Mouse (Mus musculus) embryo, embryonic 11 days (tissue): ENCODE data around the gene Zcchc14.

ENCODE experiments used
- DNase-seq: peaks from one replicate; pipeline ENCODE4 v3.0.0-alpha.2; 2015

The Zcchc14 gene

DNA sequence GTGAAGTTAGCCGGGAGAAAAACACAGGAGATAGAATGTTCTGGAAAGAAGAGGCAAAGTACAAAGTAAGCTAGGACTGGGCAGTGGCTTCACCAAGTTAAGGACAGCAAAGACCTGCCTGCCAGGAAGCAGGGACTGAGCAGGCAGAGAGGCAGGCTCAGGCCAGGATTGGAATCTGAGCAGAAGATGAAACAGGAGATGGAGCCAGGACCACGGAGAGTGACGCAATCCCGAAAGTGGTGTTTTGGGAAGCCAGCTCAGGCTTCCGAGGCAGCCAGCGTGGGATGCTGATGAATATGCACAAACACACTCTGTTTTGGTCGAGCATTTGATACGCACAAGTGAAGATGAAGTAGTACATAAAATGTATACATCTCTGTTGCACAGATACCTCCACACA is 69.0 kb downstream of the Zcchc14 start:
- DNase-seq: no peak

GRCm38 (mm10) chr8:121580465-121580864 is 72.2 kb downstream of the Zcchc14 start:
- DNase-seq: no peak

GRCm38 (mm10) chr8:121578676-121579451 is 73.8 kb downstream of the Zcchc14 start, which contains the start of gene Fbxo31:
Fbxo31 (minus strand) TSS chr8:121578806.
- DNase-seq: peak; percentile 97

DNA sequence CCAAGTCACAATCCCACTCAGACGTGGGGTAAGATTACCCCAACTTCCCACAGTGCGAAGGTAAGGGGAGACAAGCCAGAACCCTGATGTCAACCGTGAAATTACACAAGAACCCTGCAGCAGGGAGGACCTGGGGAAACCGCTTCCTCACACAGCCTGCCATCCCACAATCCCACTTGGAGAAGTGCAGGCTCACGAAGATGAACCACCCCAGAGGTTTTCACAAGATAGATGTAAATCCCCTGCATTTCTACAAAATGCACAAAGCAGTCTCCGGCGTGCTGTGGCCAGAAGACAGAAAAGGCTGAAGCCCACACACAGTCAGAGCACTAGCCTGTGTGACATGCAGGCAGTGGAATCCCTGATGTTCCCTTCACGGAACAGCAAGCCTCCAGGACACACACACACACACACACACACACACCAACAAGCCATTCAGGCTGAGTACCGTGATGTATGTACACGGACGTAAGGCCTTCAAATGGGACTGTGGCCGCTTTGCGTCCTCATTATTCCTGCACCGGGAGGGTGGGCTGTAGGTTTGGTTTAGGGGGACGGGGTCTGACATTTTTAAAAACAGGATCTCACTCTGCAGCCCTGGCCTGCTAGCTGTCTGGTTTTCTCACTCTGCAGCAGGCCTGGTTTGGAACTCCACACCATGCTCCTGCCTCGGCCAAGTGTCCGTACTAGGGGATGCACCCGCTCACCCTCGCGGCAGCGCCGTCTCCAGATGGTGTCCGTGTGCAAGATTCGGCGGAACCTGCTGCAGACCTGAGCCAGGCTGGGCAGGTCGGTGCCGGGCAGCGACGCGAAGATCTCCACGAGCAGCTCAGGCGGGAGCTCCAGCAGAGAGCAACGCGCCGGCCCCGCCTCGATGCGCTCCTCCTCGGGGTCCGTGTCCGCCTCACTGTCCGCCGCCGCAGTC is 74.7 kb downstream of the Zcchc14 start:
- peak; percentile 46 for DNase-seq

DNA sequence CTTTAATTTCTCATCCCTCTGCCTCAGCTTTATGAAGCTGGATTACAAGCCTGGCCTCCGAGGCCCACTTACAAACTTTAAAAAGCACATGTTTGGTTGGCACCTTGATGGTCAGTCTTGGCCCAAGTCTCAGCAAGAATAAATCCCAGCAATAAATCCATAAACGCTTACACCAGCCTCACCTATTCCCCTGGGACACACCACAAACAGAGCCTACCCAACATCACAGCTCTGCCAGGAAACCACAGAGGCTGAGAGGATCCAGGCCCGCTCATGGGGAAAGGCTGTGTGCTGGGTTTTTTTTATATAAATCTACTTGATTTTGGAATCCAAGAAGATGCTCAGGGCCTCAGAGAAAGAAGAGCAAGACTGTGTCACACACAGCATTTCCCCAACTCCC is 77.0 kb downstream of the Zcchc14 start:
- DNase-seq: no peak

- peak; percentile 13 for DNase-seq
Observed at GRCm38 (mm10) chr8:121573275-121573674, 79.4 kb downstream of the Zcchc14 start.

DNA sequence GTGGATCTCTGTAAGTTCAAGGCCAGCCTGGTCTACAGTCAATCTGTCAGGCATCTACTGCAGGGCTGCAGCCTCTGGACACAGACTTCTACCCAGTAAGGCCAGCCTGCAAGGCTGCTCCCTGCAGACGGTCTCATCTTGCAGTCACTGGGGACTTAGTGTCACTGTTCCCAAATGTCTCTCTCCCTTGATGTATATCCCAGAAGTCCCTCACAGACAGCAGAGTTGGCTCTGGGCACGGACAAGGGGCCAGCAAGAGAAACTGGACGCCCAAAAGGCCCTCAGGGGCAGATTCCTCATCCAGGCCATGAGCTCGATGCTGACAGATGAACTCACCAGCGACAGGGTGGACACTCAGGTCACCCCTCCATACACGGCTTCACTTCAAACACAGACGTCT is 80.6 kb downstream of the Zcchc14 start:
- DNase-seq: no peak

GRCm38 (mm10) chr8:121570801-121571200 is 81.9 kb downstream of the Zcchc14 start:
- no peak for DNase-seq

DNA sequence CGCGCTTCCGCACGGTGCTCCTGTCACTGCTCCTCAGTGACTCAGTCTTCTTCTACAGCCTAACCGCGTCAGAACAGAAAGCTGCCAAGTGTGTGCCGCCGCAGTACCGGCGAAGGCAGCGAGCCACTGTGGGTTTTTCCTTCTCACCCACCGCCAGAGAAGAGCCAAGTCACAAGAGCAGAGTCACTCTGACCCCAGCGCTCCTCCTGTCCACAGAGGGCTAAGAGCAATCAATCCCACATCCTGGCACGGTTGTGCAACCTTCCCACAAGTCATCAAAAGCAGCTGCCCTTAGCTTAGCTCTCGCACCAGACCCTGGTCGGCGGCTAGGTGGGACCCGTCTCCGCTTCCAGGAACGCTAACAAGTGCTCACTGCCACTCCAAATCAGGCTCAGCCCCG is 82.4 kb downstream of the Zcchc14 start:
- DNase-seq: no peak

GRCm38 (mm10) chr8:121568321-121568720 is 84.4 kb downstream of the Zcchc14 start:
- peak; percentile 30 for DNase-seq

GRCm38 (mm10) chr8:121563701-121564100 is 89.0 kb downstream of the Zcchc14 start:
- DNase-seq: no peak

GRCm38 (mm10) chr8:121562941-121563351 is 89.8 kb downstream of the Zcchc14 start:
- no peak for DNase-seq

- no peak for DNase-seq
Observed at GRCm38 (mm10) chr8:121561636-121562345, 90.9 kb downstream of the Zcchc14 start.

DNA sequence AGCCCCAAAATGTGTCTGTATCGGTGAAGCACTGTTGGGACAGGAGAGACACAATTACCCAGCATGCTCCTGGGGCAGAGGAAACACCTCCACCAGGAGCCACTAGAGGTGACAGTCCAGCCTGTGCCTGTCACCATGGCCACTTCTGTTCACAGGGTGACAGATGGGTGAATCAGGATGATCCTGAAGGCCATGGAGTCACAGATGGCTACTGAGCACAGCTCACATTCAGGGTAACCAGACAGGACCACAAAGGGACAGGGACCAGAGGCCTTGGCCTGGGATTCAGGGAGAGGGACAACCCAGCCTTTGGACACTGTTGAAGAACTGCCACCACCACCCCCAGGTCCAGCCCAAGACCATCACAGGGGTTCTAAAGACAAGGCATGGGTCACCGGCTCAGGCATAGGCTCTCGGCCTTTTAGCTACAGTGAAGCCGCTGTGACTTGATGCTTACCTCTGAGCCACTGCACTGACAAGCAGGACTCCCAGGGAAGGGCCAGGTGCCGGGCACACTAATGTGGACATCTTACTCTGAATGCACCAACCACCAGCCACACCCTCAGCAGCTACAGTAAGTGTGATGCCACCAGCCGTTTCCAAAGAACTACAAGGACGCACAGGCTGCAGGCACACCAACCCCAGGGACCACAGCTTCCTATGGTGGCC is 92.1 kb downstream of the Zcchc14 start:
- no peak for DNase-seq

GRCm38 (mm10) chr8:121559801-121560200 is 92.9 kb downstream of the Zcchc14 start:
- no peak for DNase-seq

GRCm38 (mm10) chr8:121558538-121558937 is 94.2 kb downstream of the Zcchc14 start:
- DNase-seq: no peak

DNA sequence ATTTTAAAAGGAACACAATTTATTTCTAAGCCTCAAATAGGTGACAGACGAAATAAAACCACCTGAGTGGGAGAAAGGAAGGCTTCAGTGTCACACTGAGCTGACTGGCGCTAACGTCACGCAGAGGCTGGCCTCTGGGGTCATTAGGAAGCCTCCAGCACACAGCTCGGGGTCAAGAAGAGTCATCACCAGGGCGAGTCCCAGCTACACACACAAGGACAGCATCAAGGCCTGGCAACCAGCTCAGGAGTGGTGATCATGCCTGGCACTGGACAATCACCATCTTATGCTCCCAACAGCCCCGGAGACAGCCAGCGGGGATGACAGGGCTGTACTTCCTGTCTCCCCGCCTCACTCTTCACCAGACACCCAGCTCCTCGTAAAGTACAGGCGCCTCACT is 95.0 kb downstream of the Zcchc14 start:
- DNase-seq: no peak

- DNase-seq: no peak
Observed at GRCm38 (mm10) chr8:121553831-121554475, 98.7 kb downstream of the Zcchc14 start.

GRCm38 (mm10) chr8:121552506-121552905 is 100.2 kb downstream of the Zcchc14 start:
- DNase-seq: no peak

DNA sequence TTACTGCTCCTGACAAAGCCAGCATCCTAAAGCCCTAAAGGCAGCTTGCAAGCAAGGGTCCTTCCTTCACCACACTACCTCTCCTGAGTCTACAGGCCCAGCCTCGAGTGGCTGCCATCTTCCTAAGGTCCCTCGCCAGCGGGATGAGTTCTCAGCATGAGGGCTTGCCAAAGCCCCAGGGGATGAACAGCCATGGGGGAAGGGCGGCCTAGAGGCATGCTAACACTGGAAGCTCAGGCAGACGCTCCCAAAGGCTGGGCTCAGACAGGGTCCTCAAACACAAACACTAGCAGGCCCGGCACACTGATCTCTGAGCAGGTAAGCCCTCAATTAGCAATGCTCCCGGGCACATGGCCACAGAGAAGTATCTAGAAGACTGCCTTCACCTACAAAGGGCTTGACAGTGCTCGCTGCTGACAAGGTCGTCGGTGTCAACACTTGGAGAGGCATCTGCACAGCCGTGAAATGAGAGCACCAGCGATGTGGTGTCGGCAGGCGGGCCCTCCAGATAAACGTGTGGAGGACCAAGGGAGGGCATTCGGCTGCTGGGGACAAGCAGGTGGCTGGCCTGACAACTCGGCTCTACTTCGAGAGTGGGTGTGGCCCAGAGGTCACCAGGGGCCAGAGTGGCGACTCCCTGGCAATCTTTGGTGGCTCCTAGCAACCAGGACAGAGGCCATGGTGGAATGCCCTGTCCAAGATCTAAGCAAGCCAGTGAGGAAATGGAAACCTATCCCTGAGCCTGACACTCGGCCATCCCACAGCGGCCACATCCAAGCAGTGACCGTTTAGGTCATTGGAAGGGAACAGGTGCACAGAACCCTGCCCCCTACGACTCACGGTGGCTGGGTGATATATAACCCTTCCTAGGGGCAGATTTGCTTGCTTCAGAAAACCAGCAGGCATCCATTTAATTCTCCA is 101.4 kb downstream of the Zcchc14 start:
- no peak for DNase-seq

DNA sequence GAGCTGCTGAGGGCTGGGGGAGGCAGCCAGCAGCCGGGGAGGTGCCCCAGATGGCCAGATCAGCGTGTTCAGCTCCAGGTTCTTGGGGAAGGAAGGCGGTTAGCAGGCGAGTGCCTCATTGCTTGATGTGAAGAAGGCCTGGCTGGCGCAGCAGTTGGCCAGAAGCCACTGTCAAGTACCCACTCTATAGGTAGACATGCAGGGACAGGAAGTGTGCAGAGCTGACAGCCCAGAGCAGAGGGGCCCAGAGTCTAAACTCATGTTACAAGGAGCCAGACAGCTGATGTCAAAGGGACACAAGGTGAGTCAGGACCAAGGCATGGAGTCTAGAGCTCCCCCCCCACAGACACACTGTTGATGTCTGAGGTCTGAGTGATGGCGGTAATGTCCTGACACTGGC is 102.6 kb downstream of the Zcchc14 start:
- no peak for DNase-seq
